Comparison of ENCODE assay signal across 8 mouse cellular contexts in genomic region chr6:110646901-110647300, GRCm38 (mm10). TPM values are rescaled to one million over a fixed set of nuclear protein-coding genes. Genes with fewer than 3 reads are reported as not detected.
DNase-seq lines count a peak whose midpoint lies in the region; ATAC-seq and TF ChIP-seq lines count a peak whose summit lies in the region.

No protein-coding gene starts in this region.

- H3K9ac ChIP-seq in embryonic facial prominence, embryonic 15.5 days: no peak overlapping the region
- H3K9ac ChIP-seq in midbrain, postnatal 0 days (replicated peaks; ENCODE audit: low read length, poor library complexity, severe bottlenecking): peak overlapping the region; percentile 79

- H3K36me3 ChIP-seq in embryonic facial prominence, embryonic 15.5 days: no peaks in the 10 kb centered on the region
- no peaks in the 10 kb centered on the region for H3K36me3 ChIP-seq in midbrain, postnatal 0 days (ENCODE audit: insufficient read depth, low read length)

- DNase-seq in embryo, embryonic 10.5 days (ENCODE audit: low spot score): peak; percentile 14
- peak; percentile 35 to 42 for DNase-seq in layer of hippocampus, adult 2 months (ENCODE audit: low spot score in 2 of 2)
- DNase-seq in midbrain, postnatal 0 days (ENCODE audit: low spot score): peak; percentile 57
- no peak for DNase-seq in adrenal gland, postnatal 14 days
- no peak for DNase-seq in cerebellum, postnatal 36 days
- no peak for DNase-seq in thymus, postnatal 0 days (ENCODE audit: low spot score)
- DNase-seq in kidney, postnatal 36 days: no peak

- H3K4me2 ChIP-seq in embryonic facial prominence, embryonic 15.5 days (replicated peaks): peak overlapping the region; percentile 93
- peak overlapping the region; percentile 73 for H3K4me2 ChIP-seq in midbrain, postnatal 0 days (ENCODE audit: low read depth, low read length, poor library complexity, severe bottlenecking)

- TF ChIP-seq CTCF in layer of hippocampus, adult 2 months (conservative IDR thresholded peaks at IDR 0.05): no peak
- TF ChIP-seq CTCF in midbrain, postnatal 0 days (IDR thresholded peaks at IDR 0.05): no peak

- 1% methylated on average over 12 of the region's 12 CpGs for WGBS in embryonic facial prominence, embryonic 15.5 days
- 2% methylated on average over 12 of the region's 12 CpGs for WGBS in midbrain, postnatal 0 days

- peaks cover 44% of the 10 kb centered on the region for H3K27me3 ChIP-seq in embryonic facial prominence, embryonic 15.5 days
- H3K27me3 ChIP-seq in midbrain, postnatal 0 days (ENCODE audit: insufficient read depth, low read length): no peaks in the 10 kb centered on the region

- no peak overlapping the region for H3K27ac ChIP-seq in embryonic facial prominence, embryonic 15.5 days (replicated peaks)
- peak overlapping the region; percentile 95 for H3K27ac ChIP-seq in layer of hippocampus, adult 2 months
- H3K27ac ChIP-seq in midbrain, postnatal 0 days (ENCODE audit: low read depth, low read length): peak overlapping the region; percentile 65

- ATAC-seq in embryonic facial prominence, embryonic 15.5 days (ENCODE audit: insufficient number of reproducible peaks, low FRiP score, low TSS enrichment, low read depth): no peak
- 0 out of 2 replicates have a peak, but pooled peaks have one; percentile 36 for ATAC-seq in midbrain, postnatal 0 days (ENCODE audit: low FRiP score)

- H3K9me3 ChIP-seq in embryonic facial prominence, embryonic 15.5 days (replicated peaks): no peaks in the 10 kb centered on the region
- no peaks in the 10 kb centered on the region for H3K9me3 ChIP-seq in midbrain, postnatal 0 days (ENCODE audit: low read length)

- H3K4me1 ChIP-seq in embryonic facial prominence, embryonic 15.5 days: peaks cover 17% of the 10 kb centered on the region; the same call in 1 of the 2 replicates
- H3K4me1 ChIP-seq in midbrain, postnatal 0 days (ENCODE audit: insufficient read depth, low read length): peaks cover 4% of the 10 kb centered on the region; the same call in 1 of the 2 replicates

- peak overlapping the region; percentile 49 for H3K4me3 ChIP-seq in embryonic facial prominence, embryonic 15.5 days (replicated peaks)
- peak overlapping the region; percentile 74 for H3K4me3 ChIP-seq in layer of hippocampus, adult 2 months
- peak overlapping the region; percentile 69 for H3K4me3 ChIP-seq in midbrain, postnatal 0 days (ENCODE audit: low read depth, low read length)

RNA-seq across cellular contexts. Expression of gene Grm7, which starts 1.5 kb away (rescaled TPM):
- 1.8 and 2.4 TPM in 2 replicates for polyA plus RNA-seq in embryonic facial prominence, embryonic 15.5 days (2015; fragmentation: Nextera tagmentation; extraction: Ambion mirVana)
- total RNA-seq in layer of hippocampus, adult 2 months (2021): 10 to 100 TPM; 77.4 to 81.9 TPM
- 51.9 and 53.1 TPM in 2 replicates for total RNA-seq in midbrain, postnatal 0 days (2014; rRNA removed)
- 28.0 and 28.5 TPM in 2 replicates for polyA plus RNA-seq in midbrain, postnatal 0 days (2015; fragmentation: Nextera tagmentation; extraction: Ambion mirVana)
- total RNA-seq in adrenal gland, postnatal 14 days (2021): 0.75 and 0.78 TPM in 2 replicates
- polyA plus RNA-seq in thymus, postnatal 0 days (2015; fragmentation: Nextera tagmentation; extraction: Ambion mirVana): 0.04 and 0.12 TPM in 2 replicates

Comparison
In these comparisons a context has a peak if more than half of its experiments do, and no peak if none do; other contexts are left out.
1. DNase-seq: peak in embryo, embryonic 10.5 days (single experiment), layer of hippocampus, adult 2 months (2 of 2) and midbrain, postnatal 0 days (single experiment); none in adrenal gland, postnatal 14 days (single experiment), cerebellum, postnatal 36 days (0 of 2), thymus, postnatal 0 days (single experiment) and kidney, postnatal 36 days (0 of 2).
2. RNA of gene Grm7, which starts 1.5 kb away (total RNA-seq): 77.4 to 81.9 TPM in layer of hippocampus, adult 2 months and 51.9 to 53.1 TPM in midbrain, postnatal 0 days; 0.75 to 0.78 TPM in adrenal gland, postnatal 14 days; every median in the first group is over 10 times any median in the second.
3. Peak in every context shown above with its lines, with median percentiles within 50 percentile points of each other: H3K4me3 ChIP-seq.